Mouse (Mus musculus): ENCODE results near the gene Zfp422.

Gene Zfp422

DNA sequence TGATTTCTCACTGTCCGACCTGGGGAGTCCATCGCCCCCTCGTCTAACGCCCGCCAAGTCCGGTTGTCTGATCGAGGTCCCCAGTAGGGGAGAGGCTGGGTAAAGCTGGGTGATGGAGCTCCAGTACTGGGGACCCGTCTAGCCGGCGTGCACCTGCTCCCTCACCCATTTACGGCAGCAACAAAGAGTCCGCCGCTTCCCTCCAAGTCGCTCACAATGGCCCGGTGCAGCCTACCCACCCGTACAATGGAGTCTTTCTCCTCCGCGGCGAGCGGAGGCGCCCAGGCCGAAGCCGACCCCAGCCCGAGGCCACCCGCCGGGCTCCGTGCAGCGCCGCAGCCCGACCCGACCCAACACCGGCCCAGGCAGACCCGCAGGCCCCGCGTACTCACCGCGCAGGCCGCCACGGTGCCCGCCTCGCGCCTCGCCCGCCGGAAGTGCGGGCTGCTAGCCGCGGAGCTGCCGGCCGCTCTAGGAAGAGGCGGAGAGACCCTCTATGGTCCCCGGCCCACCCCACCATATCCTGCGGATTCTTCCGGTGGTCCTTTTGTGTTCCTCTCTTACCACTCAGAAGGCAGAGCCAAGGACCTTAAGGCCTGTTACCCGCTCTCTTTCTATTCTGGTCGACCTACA lies at the start of gene Zfp422:
Gene Zfp422, minus strand, starts transcription at position 461 of the 633 bp plus-strand sequence.
- DNase-seq: peak; percentile 67

DNA sequence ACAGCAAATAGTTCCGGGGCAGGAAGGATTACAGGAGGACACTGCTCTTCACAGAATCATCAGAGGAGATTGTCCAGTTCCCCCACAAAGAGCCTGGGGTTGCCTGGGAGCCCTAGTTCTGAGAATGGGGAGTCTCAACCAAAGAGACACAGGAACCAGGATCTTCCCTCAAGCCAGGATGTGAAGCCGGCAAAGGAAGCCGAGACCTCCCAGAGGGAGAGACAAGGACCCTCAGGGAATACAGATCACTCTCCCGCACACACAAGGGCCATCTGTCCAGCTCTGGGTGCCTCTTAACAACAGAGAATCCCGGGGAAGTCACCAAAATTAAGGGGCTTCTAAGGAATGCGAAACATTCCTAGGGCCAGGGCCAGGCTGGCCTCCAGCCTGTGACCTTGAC lies 48.5 kb upstream of the Zfp422 start:
- DNase-seq: no peak

DNA sequence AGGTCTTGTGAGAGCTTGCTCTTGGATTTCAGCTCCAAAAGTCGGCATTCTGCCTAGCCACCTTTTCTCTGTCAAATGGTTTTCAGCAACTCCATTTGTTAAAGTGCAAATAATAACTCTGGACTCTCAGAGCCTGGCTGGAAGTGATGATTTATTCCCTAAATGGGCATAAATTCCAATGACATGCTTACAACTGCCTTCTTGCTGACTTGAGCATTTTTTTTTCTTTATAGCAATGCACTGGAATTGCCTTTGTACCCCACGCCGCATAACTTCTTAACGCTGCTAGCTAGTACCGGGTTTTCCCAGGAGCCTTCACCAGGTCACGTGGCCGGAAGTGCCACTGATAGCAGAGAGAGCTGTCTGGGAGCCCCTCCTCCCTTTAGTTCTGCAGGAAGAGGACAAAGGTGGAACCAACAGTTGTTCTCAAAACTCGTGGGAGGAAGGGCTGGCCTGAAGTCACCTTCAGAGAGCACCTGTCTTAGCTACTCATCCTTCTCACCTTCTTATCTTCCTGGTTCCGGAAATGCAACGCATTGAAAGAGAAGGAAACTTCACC lies 47.6 kb upstream of the Zfp422 start:
- DNase-seq: peak; percentile 22

DNA sequence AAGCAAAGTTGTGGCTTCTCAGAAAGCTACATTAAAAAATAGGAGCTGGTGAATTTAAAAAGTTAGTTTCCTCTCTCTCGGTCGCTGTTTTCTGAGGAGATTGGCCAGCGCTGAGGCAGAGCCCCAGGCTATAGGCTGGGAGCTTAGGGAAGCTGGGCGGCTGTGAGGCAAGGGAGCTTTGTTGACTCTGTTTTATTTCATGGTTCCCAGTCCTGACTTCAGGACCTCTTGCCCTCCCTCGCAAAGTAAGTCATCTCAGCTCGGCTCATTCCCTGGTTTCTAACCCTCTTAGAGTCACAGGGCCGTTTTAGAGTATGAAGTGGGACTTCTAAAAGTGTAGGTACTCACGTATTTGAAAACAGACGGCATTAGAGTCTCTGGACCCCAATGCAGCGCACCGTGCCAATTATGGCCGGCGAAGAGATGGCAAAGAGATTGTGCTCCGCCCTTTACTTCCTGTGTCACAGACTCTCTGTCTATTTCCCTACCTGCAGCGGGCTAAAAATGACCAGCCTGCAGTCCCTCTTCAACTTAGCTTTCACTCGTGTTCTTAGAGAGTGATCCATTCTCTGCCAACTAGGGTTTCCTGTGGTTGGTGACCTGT lies 45.6 kb upstream of the Zfp422 start:
- DNase-seq: no peak

DNA sequence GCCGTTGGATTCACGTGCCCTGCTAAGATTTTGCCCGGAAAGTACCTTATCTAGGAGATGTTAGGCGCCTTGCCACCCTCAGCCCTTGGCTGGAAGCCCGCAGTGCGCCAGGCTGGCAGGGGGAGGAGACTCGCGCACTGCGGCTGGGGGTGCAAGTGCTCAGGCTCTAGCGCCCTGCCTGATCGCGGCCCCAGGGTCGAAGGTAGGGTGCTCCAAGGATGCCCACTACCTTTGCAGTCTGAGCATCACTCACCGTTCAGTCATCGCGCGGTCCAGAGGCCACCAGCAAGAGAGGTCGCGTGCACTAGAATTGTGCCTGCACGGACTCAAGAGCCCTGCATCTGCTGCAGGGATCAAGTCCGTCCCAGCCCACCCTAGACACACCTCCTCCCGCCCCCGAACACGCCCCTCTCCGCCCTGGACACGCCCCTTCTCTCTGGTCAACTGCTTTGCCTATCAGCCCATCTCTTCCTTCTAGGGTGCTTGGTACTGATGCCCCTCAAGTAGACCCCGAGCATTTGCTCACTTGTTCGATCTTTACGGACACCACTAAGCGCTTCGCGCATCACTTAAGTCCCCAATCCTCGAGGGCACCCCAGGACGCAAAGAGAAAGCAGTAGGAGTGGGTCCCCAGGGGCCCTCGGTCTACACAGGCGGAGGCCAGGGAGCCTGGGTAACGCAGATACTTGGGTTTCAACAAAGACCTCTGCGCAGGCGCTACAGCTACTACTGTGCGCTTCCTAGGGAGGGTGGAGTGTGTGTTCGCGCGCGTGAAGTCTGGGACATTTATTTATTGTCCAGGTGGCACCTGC lies 44.9 kb upstream of the Zfp422 start, which contains the start of gene Rassf4:
Gene Rassf4, minus strand, starts transcription at position 482 of the 812 bp plus-strand sequence.
- peak; percentile 86 for DNase-seq

DNA sequence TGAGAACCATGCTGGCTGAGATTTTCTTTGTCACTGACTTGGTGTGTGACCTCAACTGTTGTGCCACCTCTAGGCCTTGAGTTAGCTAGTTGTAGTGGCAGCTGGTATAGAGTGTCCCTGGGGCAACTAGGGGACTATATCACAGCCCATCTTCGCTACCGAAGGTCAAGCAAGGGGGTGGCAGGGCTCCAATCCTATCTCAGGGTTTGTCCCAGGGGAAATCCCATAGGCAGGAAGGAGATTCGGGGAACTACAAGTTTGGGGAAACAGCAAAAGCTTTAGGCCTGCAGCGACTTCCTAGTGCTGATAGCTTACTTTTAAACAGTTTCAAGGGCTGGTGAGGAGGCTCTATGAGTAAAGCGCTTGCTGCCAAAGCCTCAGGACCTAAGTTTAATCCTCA lies 43.5 kb upstream of the Zfp422 start:
- no peak for DNase-seq

DNA sequence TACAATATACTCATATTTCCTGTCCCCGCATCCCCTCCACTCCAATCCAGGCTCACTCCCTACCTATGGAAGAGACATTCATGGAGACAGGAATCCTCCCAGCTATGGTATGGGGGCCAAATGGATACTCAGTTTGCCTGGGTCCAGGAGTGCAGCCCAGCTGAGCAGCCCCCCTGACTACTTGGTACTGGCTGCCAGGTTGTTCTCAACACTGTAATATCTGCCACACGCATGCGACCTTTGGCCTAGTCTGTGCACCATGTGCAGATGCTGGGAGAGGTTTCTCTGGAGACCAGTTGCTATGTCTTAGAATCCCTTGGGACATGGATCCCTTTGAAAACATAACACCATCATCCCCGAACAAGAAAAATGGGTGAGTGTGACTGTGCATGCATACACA lies 43.0 kb upstream of the Zfp422 start:
- DNase-seq: no peak

DNA sequence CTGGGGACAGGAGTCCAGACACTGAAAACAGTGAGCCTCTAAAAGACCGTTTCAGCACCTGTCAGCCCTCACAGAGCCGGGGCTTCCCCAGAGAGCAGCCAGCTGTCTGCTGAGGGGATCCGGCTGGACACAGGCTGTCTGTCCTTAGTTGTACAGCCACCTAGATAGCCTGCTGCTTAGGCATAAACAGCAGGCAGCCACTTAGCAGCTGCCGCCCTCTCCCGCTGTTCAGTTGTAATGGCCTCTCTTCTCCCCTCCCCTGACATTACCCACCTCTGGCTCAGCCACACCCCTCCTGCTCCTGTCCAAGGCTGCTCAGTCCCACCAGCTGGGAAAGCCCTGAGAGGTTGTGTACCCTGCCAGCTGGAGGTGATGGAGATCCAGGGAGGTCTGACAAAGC lies 42.2 kb upstream of the Zfp422 start:
- no peak for DNase-seq

DNA sequence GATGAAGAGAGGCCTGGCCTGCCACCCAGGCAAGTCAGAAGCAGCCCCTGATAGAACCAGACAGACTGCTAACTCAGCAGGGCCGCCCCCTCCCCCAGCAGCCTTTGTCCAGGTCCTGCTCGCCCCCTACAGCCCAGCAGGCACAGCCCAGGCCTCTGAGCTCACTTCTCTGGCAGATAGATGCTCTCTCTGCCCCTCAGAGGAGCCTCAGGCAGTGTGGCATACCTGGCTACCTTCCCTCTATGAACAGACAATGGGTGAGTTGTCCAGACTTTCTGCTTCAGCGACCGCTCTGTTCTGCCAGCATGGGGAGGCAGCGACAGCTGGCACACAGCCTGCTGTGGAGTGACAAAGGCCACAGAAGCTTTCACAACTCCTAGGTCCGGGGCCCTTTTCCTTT lies 41.3 kb upstream of the Zfp422 start:
- no peak for DNase-seq

DNA sequence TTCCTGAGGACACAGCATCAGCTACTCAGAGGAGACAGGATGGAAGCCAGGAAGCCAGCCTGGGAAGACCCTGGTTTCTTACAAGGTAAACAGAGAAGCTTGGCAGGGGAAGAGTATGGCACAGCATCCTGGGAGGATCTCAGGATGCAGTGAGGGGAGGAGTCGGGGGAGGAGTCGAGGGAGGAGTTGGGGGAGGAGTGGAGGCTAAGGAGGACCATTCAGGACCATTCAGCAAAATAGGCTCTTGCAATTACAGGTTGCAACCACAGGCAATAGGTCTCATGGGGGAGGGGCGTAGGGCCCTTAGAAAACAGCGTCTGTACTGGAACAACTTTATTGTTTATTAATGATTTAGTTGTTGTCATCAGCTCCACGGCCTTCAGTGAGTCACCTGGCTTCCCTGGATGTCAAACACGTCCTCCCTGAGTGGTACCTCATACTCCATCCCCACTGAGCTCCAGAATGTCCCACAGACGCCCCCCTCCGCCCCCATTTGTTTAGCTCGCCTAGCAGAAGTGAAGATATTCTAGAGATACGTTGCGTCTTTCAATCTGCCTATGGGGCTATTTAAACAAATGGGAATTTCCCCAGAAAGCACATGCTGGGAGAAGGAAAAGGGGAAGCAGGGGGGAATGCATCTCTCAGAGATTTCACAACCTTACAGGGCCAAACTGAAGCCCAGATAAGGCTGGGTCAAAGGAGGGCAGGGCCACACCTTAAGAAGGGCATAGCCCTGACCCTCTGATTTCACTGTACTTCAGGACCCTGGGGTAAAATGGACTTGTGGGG lies 40.1 kb upstream of the Zfp422 start:
- DNase-seq: no peak

DNA sequence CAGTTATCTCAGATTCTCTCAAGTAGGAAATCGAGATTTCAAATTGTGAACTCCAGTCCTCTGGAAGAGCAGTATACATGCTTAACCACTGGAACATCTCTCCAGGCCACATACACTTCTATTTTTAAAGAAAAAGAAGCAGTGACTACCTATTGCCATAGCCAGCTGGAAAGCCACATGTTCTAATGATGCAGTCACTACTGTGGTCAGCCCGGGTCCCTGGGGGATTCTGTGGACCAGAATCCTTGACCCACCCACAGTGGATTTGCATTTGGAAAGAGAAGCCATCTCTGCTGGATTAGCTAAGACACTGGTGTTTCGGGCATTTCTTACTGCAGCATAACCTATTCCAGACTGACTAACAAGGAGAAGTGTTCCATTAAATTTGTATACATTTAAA lies 38.6 kb upstream of the Zfp422 start:
- DNase-seq: no peak

DNA sequence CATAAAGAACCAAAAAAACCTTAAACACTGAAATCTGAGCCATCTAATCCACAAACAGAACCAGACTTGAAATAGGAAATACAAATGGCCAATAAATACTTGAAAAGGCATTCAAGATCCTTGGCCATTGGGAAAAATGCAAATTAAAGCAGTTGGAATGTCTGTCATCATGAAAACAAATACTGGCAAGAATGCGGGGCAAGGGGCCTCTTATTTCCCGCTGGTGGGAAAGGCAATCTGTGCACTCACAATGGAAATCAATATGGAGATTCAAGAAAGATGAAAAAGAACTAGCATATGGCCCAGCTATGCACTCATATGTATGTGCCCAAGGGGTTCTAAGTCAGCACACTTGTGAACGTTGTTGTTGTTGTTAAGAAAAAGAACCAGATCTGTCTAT lies 38.1 kb upstream of the Zfp422 start:
- DNase-seq: no peak

DNA sequence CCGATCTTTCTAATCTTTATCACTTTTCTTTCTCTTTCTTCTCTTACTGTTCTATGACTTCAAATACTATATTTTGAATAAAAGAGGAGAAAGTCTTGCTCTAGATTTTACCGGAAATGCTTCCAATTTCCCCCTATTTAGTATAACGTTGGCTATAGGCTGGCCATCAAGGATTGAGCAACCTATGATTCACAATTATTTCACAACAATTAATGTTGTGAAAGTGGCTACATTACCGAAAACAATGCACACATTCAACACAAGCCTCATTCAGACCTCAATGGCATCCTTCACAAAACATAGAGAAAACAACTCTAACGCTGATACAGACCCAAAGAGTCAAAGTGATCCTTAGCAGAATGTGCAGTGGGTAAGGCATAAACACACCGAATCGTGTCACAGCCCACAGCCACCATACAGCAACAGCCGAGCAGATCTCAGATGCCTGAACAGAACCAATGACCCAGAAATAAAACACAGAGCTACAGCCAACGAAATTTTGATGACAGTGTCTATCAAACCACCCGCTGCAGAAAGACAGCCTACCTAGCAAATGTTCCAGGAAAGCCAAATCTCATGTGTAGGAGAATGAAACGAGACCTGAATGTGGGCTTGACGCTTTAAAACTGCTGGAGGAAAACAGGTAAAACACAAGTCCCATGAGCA lies 37.4 kb upstream of the Zfp422 start:
- DNase-seq: no peak

DNA sequence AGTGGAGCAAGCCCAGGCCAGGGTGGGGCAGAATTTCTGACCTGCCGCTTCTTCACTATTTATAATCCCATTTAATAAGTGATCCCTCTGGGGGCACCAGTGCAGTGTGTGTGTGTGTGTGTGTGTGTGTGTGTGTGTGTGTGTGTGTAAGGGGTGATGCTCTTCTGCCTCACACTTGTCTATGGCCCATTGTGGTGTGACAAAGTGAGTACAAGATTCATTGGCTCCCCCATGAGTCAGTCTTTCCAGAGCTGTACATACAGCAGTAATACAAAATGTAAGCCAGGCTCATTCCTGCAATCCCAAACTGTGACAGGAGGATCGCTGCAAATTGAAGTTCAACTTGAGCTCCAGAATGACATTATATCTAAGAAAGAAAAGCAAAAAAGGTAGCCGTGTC lies 36.0 kb upstream of the Zfp422 start:
- no peak for DNase-seq

DNA sequence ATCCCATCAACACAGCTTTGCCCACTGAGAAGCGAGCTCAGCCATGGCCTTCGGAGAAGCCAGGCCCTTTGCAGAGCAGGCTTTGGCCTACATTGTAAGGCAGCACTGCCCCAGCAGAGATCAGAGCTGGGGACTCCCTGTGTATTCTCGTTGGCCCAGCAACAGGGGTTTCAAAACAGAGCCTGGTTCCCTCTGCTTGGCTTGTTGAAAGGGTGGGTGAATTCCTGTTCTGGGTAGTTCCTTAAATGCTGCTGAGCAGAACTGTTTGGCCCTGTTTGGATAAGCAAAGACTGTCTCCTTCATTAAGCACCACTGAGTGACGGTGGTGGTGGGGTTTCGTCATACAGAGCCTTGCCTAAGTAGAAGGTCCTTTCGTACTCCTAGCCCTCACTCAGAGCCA lies 35.2 kb upstream of the Zfp422 start:
- no peak for DNase-seq

DNA sequence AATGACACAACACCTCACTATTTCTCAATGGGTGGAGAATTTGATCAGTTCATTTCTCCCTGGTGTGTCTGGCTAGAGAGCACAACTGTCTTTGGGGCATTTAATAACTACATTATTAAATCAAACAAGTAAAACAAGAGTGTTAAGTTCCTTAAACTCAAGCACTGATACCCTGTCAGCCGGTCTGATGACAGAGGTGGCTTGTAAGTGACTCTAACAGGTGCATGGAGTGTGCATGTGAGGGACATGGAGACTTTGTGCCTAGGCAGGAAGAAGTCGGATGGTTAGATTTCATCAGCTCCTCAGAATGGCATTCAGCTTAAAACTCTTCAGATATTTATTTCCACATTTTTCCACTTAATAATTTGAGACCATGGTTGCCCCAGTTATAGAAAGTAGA lies 34.6 kb upstream of the Zfp422 start:
- no peak for DNase-seq

DNA sequence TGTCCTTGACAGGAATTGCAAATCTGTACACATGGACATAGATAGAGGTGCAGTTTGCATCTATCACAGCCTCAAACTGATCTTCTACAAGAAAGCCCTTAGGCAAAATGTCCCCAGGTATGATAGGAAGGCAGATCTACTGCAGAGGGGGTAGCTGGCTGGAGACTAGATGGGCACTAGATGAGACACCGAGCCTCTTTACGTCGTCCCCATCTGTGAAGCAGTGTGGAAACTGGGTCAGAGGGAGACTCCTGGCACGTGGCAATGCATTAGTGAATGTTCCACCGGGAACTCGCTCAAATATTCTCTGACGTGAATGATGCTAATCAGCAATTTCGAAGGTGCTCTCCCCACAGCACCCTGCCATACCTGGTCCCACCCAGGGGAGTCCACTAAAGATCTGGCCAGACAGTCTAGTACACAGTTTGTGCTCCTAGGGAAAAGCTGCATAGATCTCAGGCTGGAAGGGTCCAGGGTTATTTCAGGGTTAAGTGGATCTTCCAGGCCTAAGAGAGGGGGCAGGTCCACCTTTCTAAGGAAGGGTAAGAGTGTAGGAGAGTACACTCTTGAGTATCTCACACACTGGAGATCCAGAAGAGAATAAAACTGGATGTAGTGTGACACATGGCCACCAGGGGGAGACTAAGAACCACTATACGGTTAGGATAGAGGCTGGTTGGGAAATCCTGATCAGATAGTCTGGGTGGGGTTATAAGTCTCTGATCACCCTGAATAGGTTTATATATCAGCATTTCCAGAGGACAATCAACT lies 25.1 kb upstream of the Zfp422 start:
- DNase-seq: peak; percentile 60

DNA sequence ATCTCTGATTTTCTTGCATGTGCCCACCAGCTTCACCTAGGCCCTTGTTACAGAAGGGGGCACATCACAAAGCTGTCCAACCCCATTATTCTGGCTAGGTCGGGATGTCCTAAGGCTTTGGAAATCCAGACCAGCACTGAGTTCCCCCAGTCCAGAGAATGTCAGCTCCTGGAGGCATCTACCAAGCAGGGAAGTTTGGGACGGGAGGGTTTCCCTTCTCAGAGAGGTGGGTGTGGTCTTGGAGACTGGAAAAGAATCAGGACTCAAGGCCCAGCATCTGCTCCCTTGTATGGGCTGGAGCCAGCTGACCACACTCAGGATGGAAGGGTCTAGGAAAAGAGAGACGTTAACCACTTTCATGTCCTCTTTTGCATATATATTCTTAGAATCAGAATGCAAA lies 24.4 kb upstream of the Zfp422 start:
- no peak for DNase-seq

DNA sequence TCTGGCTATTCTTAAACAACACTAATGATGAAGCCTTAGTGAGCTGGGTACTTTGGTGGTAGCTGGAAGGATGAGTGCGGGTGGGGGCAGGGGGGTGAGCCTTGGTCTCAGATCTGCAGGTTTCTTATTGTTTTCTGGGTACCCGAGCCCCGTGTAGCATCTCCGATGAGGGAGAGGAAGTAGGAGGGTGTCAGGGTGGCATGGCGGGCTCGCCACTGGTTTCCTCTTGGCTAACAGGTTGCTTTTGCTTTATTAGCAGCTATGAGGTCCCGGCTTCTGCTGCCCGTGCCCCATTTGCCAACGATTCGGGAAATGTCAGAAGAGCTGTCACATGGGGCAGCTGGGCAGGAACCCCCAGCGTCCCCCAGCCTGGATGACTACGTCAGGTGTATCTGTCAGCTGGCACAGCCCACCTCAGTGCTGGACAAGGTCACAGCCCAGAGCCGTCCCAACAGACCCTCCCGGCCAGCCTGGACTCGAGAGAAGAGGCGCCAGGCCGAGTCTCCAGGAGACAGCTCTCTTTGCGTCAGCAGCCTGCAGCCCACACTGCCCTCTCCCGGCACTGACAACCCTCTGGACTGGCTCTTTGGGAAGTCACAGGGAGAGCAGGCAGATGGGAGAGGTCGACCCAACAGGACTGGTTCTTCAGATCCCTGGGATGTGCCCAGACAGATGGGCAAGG lies 22.8 kb upstream of the Zfp422 start:
- DNase-seq: peak; percentile 37

DNA sequence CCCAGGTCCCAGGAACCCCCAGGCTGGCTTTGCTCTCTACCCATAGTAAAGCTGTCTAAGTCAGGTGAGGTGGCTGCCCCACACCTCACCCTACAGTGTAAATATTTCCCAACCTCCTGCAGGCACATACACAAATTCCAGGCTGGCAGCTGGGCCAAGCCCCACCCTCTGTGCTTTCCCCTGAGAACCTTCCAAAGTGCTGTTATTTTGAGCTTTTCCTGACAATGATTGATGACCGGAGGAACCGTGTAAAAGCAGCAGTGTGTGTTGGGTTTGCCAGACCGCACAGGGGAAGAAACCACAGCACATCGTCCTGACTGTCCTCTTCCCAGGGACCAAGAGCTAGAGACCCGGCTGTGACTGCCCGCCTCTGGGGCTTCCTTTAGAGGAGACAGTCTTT lies 21.6 kb upstream of the Zfp422 start, which contains the start of gene Depp1:
Gene Depp1, plus strand, starts transcription at position 204 of the 400 bp plus-strand sequence.
- DNase-seq: peak; percentile 38

DNA sequence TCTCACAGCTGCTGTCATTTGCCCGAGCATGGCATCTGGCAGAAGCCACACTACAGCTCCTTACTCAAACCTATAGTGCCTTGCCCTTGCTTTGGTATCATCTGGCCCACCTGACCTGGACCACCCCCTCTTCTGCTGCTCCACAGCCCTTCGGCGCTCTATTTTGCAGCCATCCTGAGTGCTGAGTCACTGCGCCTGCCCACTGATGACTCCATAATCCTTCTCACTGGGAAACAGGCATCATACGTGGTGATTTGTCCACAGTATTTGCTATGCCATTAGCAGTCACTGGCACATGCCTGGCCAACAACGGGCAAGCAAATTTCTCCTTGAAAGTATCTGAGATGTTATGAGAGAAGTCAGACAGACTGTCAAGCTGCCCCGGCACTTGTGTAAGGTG lies 21.0 kb upstream of the Zfp422 start:
- no peak for DNase-seq
